Comparison of ENCODE assay signal across 23 mouse cellular contexts in the genomic region with DNA sequence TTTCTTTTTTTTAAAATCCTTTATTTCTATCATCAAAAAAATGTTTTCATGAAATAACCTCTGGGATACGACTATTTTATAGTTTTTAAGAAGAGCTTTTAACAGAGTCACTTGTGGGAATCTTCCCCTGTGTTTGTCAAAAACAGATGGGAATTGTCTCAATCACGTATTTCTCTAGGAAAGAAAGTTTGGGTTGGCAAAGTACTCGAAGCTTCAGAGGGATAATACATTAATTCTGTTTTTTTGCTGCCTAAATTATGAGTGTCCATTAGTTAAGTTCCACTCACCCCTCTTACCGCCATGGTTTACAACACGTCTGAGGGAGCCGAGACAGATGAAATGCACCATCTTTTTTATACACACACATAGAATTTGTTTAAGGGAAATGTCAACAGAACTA. TPM values are rescaled to one million over a fixed set of nuclear protein-coding genes. Genes with fewer than 3 reads are reported as not detected.
DNase-seq lines count a peak whose midpoint lies in the region; ATAC-seq and TF ChIP-seq lines count a peak whose summit lies in the region.
"Had no signal": no experiment of that assay in that cellular context is flagged by ENCODE, and none has a peak within 500 bp of the region (broad histone marks: within the 10 kb centered on the region; RNA-seq: fewer than 3 reads in every experiment).

No protein-coding gene starts in this region.

- no peak for DNase-seq in lung, adult 2 months
- DNase-seq in embryonic facial prominence, embryonic 10.5 days (ENCODE audit: low spot score): no peak
- DNase-seq in embryonic facial prominence, embryonic 14.5 days (ENCODE audit: low spot score): no peak
- DNase-seq in gastrocnemius, postnatal 14 days: no peak
- DNase-seq: adrenal gland, postnatal 25 days; cerebellum, adult 11 months; cerebellum, postnatal 25 days; gastrocnemius, adult 2 months; heart, adult 11 months; kidney, postnatal 10 days; layer of hippocampus, postnatal 36 days; right cerebral cortex, postnatal 4 days; thymus, postnatal 25 days had no signal

- no peak overlapping the region for H3K4me2 ChIP-seq in lung, embryonic 16.5 days (ENCODE audit: low read depth, low read length)
- peak overlapping the region; percentile 88 for H3K4me2 ChIP-seq in embryonic facial prominence, embryonic 14.5 days (ENCODE audit: low read depth, low read length)
- H3K4me2 ChIP-seq in limb, embryonic 15.5 days: no peak overlapping the region; the same call in 1 of the 2 replicates
- H3K4me2 ChIP-seq: liver, embryonic 12.5 days had no signal

- peak; percentile 51 for ATAC-seq in lung, embryonic 16.5 days (ENCODE audit: low read depth)
- ATAC-seq in embryonic facial prominence, embryonic 14.5 days (ENCODE audit: low read depth): no peak
- no peak for ATAC-seq in limb, embryonic 15.5 days (ENCODE audit: insufficient number of reproducible peaks, low FRiP score, low TSS enrichment, low read depth)
- no peak for ATAC-seq in CD4-positive, CD25-positive, alpha-beta regulatory T cell, adult 4 months
- ATAC-seq: inflammation-experienced regulatory T-cells, adult 6 months; liver, embryonic 12.5 days had no signal

- whole genome bisulfite sequencing in lung, embryonic 16.5 days: 30% methylated on average over 6 of the region's 6 CpGs
- WGBS in lung, adult 2 months: 45% methylated on average over 6 of the region's 6 CpGs
- WGBS in embryonic facial prominence, embryonic 10.5 days: 69% methylated on average over 6 of the region's 6 CpGs
- WGBS in embryonic facial prominence, embryonic 14.5 days: 42% methylated on average over 6 of the region's 6 CpGs
- WGBS in limb, embryonic 15.5 days: 50% methylated on average over 6 of the region's 6 CpGs

- H3K4me3 ChIP-seq in lung, embryonic 16.5 days (ENCODE audit: low read length): no peak overlapping the region
- no peak overlapping the region for H3K4me3 ChIP-seq in lung, adult 2 months (replicated peaks; ENCODE audit: extremely low read depth, low read depth, low read length)
- H3K4me3 ChIP-seq in embryonic facial prominence, embryonic 10.5 days: peak overlapping the region; percentile 77
- peak overlapping the region; percentile 71 for H3K4me3 ChIP-seq in embryonic facial prominence, embryonic 14.5 days (ENCODE audit: low read depth, low read length)
- H3K4me3 ChIP-seq in limb, embryonic 15.5 days: peak overlapping the region; percentile 26
- H3K4me3 ChIP-seq: layer of hippocampus, adult 2 months; liver, embryonic 12.5 days had no signal

- no peaks in the 10 kb centered on the region for H3K36me3 ChIP-seq in lung, embryonic 16.5 days (ENCODE audit: control insufficient read depth, insufficient read depth, low read length)
- 0 out of 2 replicates have a peak, but pooled peaks cover 7% of the 10 kb centered on the region for H3K36me3 ChIP-seq in embryonic facial prominence, embryonic 10.5 days (replicated peaks)
- no peaks in the 10 kb centered on the region for H3K36me3 ChIP-seq in embryonic facial prominence, embryonic 14.5 days (ENCODE audit: control insufficient read depth, insufficient read depth, low read length)
- no peaks in the 10 kb centered on the region for H3K36me3 ChIP-seq in limb, embryonic 15.5 days
- H3K36me3 ChIP-seq: heart, embryonic 13.5 days; hindbrain, embryonic 13.5 days; liver, embryonic 12.5 days; midbrain, embryonic 10.5 days had no signal

- peaks cover 42% of the 10 kb centered on the region for H3K27me3 ChIP-seq in lung, embryonic 16.5 days (ENCODE audit: control insufficient read depth, insufficient read depth, low read depth, low read length)
- peaks cover 71% of the 10 kb centered on the region for H3K27me3 ChIP-seq in embryonic facial prominence, embryonic 10.5 days (replicated peaks; ENCODE audit: low read depth, poor library complexity, severe bottlenecking)
- peaks cover 36% of the 10 kb centered on the region for H3K27me3 ChIP-seq in embryonic facial prominence, embryonic 14.5 days (replicated peaks; ENCODE audit: control insufficient read depth, insufficient read depth, low read length)
- peaks cover 35% of the 10 kb centered on the region for H3K27me3 ChIP-seq in limb, embryonic 15.5 days

- H3K27ac ChIP-seq in lung, embryonic 16.5 days (ENCODE audit: low read length): no peak overlapping the region
- H3K27ac ChIP-seq in embryonic facial prominence, embryonic 10.5 days (replicated peaks): no peak overlapping the region
- peak overlapping the region; percentile 91 for H3K27ac ChIP-seq in embryonic facial prominence, embryonic 14.5 days (replicated peaks; ENCODE audit: low read depth, low read length)
- H3K27ac ChIP-seq in limb, embryonic 15.5 days: no peak overlapping the region
- H3K27ac ChIP-seq: gastrocnemius, adult 2 months; heart, embryonic 13.5 days; hindbrain, embryonic 13.5 days; layer of hippocampus, adult 2 months; liver, embryonic 12.5 days; macrophage; midbrain, embryonic 10.5 days had no signal

- peaks cover 9% of the 10 kb centered on the region; the same call in 1 of the 2 replicates for H3K4me1 ChIP-seq in lung, embryonic 16.5 days (replicated peaks; ENCODE audit: control insufficient read depth, insufficient read depth, low read length)
- H3K4me1 ChIP-seq in lung, adult 2 months (ENCODE audit: control insufficient read depth, insufficient read depth, low read length): no peaks in the 10 kb centered on the region
- peaks cover 68% of the 10 kb centered on the region for H3K4me1 ChIP-seq in embryonic facial prominence, embryonic 10.5 days
- H3K4me1 ChIP-seq in embryonic facial prominence, embryonic 14.5 days (ENCODE audit: control insufficient read depth, insufficient read depth, low read length): peaks cover 8% of the 10 kb centered on the region
- peaks cover 38% of the 10 kb centered on the region for H3K4me1 ChIP-seq in limb, embryonic 15.5 days
- H3K4me1 ChIP-seq: liver, embryonic 12.5 days had no signal

- TF ChIP-seq CTCF in lung, adult 2 months (IDR thresholded peaks at IDR 0.05; ENCODE audit: insufficient read depth, low read length): no peak

- TF ChIP-seq POLR2A in lung, adult 2 months (IDR thresholded peaks at IDR 0.05; ENCODE audit: borderline replicate concordance, extremely low read depth, low read depth, low read length): no peak

- H3K9me3 ChIP-seq in lung, embryonic 16.5 days (ENCODE audit: control insufficient read depth, low read length): no peaks in the 10 kb centered on the region
- H3K9me3 ChIP-seq in embryonic facial prominence, embryonic 10.5 days: no peaks in the 10 kb centered on the region
- no peaks in the 10 kb centered on the region for H3K9me3 ChIP-seq in embryonic facial prominence, embryonic 14.5 days (ENCODE audit: control insufficient read depth, low read length)
- H3K9me3 ChIP-seq in limb, embryonic 15.5 days: no peaks in the 10 kb centered on the region
- H3K9me3 ChIP-seq: heart, embryonic 13.5 days; hindbrain, embryonic 13.5 days; liver, embryonic 12.5 days; midbrain, embryonic 10.5 days had no signal

- intact Hi-C loops in gastrocnemius, postnatal 14 days (cut with DNase I; ENCODE audit: low total_unique reads): no loop called here

- H3K9ac ChIP-seq in lung, embryonic 16.5 days (ENCODE audit: low read length): no peak overlapping the region
- peak overlapping the region; percentile 74 for H3K9ac ChIP-seq in embryonic facial prominence, embryonic 14.5 days (ENCODE audit: low read depth, low read length)
- no peak overlapping the region for H3K9ac ChIP-seq in limb, embryonic 15.5 days
- H3K9ac ChIP-seq: hindbrain, embryonic 13.5 days; liver, embryonic 12.5 days had no signal

RNA-seq across cellular contexts. Expression of gene Twist2, which starts 2.2 kb away (rescaled TPM):
- 6.8 and 7.2 TPM in 2 replicates for polyA plus RNA-seq in lung, embryonic 16.5 days (2015; fragmentation: Nextera tagmentation; extraction: Ambion mirVana)
- polyA plus RNA-seq in lung, adult 2 months (2012; rRNA removed): 11.6 and 12.9 TPM in 2 replicates
- 53.8 and 55.3 TPM in 2 replicates for polyA plus RNA-seq in embryonic facial prominence, embryonic 10.5 days (2016; fragmentation: Nextera tagmentation; extraction: Ambion mirVana)
- 46.4 and 50.9 TPM in 2 replicates for polyA plus RNA-seq in embryonic facial prominence, embryonic 14.5 days (2014; fragmentation: Nextera tagmentation; extraction: Ambion mirVana)
- 66.3 and 71.2 TPM in 2 replicates for polyA plus RNA-seq in limb, embryonic 15.5 days (2015; fragmentation: Nextera tagmentation; extraction: Ambion mirVana)
- polyA plus RNA-seq in CD4-positive, CD25-positive, alpha-beta regulatory T cell, adult 4 months (2017; shearing (Covaris generic)): not detected
- 1 to 10 TPM; 2.0 to 2.5 TPM for total RNA-seq in gastrocnemius, postnatal 14 days (2021)
- polyA plus RNA-seq: inflammation-experienced regulatory T-cells, adult 6 months; macrophage had no signal

Comparison
In these comparisons a context has a peak if more than half of its experiments do, and no peak if none do; other contexts are left out.
1. H3K4me3 ChIP-seq: peak in embryonic facial prominence, embryonic 10.5 days (single experiment), embryonic facial prominence, embryonic 14.5 days (single experiment) and limb, embryonic 15.5 days (single experiment); none in lung, embryonic 16.5 days (single experiment) and lung, adult 2 months (single experiment).